Mouse (Mus musculus) megakaryocyte, adult 5-6 weeks (primary cell): ENCODE results near the gene Fam184a. TPM values are rescaled to one million over a fixed set of nuclear protein-coding genes. Genes with fewer than 3 reads are reported as not detected.
"Not testable (repeated sequence)": the region's sequence is repeated elsewhere in the genome, so short reads cannot be mapped to it uniquely, and the experiment has no call there.

Experiments
- ATAC-seq: 2 replicates; pipeline ENCODE4 v1.8.0; 2016; ENCODE audit warnings: mild to moderate bottlenecking, inconsistent platforms; ENCODE audit not compliant: poor library complexity, severe bottlenecking
- total RNA-seq, 2 experiments: library from RNA; stranded (forward) in 1 of 2; stranded (reverse) in 1 of 2; fragments of 153-499, 151-499 nt in 1 of 2; fragments of 221-1000, 200-1000 nt in 1 of 2; gene quantifications; 2 replicates each; pipeline versions ENCODE4 v1.2.3 to v1.2.4; 2015 to 2017

Gene Fam184a
- total RNA-seq, 2 experiments from 2014 or later = 0.40 TPM; not detected in 1

DNA sequence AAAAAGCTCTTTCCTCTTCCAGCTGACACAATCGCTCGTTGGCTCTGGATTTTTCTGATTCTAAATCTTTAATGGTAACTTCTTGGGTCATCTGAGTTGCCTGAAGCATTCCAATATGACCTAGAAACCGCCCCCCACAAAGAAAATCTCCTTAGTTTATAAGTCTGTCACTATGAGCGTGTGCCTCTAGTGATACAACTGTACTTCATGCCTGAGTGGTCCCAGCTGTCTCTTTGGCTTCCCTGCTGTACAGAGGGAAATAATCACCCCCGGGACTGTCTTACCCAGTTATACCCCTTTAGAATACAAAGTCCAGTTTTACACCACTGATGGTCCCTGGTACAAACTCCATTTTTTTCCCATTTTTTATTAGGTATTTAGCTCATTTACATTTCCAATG, 56.2 kb downstream of the Fam184a start:
- no peak for ATAC-seq

DNA sequence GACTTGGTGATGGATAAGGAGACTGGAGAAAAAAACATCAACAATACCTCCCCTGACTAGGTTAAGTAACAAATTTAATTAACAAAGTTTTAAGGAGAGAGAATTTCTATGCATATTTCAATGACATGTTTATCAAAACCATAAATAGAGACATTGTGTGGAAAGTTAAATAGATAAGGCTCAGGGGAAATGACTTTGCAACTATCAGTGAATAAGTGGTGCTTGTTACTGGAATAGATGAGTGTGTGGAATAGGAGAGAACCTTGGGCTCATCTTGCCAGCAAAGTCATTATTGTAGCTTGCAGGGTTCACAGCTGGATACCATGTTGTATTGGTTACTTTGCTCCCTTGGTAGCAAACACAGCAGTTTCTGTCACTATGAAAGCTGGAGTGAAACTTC, 59.7 kb downstream of the Fam184a start:
- ATAC-seq = no peak

DNA sequence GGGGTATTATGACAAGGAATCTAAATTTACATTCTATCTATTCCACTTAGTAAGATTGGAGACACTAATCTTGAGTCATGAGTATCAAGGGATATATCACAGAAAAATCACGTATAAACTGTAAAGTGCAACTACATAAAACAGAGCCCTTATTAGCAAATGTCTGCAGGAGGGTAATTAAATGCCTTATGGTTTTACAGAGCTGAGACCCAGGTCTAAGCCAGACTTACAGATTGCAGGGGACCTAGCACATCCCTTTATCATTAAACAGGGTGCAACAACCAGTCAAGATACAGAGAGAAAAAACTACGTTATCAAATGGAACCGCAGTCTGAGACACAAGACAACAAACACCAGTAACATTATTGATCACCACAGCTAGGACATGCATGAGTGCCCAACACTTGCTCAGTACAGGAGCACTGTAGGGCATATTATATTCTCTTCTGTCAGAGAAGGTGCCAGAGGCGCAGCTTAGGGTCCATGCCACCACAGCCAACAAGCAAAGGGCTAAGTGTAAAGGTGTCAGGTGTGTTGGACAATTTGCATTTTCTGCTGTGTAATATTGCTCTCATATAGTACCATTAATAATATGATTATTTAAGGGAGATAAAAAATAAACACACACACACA, 61.9 kb downstream of the Fam184a start:
- ATAC-seq = no peak

DNA sequence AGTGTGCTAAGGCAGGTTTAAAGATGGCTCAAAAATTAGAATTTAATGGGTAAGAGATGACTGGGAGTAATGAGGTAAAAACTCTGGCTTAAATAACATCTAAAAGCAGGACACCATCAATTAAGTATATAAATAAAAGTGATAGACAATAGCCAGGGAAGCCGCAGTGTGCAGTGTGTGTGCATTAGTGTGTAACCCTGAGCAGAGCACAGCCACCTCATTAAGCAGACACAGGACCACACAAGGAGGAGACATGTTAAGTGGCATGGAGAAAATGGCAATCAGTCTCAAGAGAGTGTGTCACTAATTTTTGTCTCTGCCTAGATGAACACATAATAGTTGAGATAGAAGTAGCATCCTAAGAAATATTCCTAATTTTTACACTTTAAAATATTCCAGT, 62.4 kb downstream of the Fam184a start:
- no peak for ATAC-seq

DNA sequence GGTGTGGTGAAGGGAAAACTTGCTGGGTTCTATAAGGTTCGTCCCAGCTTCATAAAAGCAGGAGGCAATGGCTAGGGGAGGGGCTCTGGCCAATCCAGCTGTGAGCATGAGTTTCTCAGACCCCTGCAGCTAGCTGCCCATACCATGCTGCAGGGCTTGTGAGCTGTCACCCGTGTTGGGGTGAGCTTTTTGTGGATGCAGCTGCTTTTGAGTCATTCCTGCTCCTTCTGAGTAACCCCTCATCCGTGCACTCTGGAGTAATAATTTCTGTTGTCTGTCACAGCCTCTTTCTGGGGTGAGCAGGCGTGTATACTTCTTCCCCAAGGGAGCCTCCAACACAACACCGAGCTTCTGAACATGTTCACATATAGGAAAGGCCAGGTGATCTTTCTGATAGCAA, 63.0 kb downstream of the Fam184a start:
- ATAC-seq = no peak

DNA sequence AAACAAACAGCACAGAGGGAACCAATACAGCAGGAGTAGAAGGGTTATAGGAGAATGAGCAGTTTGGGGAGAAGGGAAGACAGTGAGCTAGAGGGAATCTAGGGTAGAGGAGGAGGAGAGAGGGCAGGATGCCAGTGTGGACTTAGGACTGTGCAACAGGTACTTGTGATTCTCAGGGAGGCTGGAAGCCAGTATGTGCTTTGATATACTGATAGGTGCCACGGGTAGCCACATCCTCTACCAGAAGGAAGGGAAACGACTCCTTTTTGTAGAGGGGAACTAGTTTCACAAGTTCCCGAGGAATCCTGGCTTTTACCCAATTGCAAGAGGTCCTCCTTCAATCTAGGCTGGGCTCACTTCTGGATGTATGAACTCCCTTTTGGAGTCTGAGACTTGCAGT, 65.1 kb downstream of the Fam184a start:
- ATAC-seq = no peak

DNA sequence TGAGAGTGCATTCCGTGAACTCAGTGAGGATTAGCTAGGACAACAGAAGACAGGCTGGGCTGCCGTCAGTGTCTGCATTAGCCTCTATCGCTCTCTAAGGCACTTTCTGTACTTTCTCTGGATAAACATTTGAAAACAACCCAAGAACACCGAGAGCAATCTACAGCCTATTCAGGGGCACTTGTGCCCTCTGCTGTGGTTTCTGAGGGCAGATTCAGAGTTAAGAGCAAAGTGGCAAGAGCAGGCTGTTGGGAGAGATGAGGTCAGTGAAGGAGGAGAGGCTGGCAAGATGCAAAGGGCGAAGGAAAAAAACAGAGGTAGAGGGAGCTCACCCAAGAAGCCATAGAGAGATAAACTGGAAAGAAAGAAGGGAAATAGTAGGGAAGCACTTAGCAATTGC, 67.7 kb downstream of the Fam184a start:
- no peak for ATAC-seq

DNA sequence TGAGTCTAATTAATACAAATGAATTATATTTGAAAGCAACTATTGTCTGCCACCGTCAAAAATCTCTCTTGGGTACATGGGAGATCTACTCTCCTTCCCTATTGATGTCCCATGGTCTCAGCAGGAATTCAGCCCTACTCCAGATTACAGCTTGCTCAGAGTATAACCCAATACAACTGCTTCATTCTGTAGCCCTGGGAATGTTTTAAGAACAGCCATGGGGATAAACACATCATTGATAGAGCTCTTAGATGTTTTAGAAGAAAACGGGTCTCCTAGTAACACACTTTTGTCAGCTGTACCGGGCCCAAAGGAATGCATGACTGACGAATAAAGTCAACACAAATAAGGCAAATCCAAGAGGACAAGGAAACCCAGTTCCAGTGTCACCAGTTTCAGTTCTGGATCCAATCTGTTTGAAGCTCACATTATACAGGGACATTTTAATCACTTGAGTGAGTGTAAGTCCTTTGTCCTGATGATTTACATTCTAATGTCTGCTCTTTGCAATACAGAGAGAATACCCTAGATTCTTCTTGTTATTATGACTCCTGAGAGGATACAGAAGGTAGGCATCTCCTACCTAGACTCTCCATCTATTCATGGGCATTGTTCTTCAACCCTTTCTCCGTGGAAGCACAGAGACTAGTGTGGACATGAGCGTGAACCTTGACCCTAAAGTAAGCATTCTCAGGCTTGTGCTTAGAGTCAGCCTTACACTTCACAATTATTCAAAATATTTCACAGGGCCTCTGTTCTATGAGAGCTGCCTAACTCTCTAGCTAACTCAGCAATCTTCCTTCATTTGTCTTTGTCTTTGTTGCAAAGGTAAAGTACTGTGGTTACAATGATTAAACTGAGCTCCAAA, 71.0 kb downstream of the Fam184a start:
- ATAC-seq = no peak

DNA sequence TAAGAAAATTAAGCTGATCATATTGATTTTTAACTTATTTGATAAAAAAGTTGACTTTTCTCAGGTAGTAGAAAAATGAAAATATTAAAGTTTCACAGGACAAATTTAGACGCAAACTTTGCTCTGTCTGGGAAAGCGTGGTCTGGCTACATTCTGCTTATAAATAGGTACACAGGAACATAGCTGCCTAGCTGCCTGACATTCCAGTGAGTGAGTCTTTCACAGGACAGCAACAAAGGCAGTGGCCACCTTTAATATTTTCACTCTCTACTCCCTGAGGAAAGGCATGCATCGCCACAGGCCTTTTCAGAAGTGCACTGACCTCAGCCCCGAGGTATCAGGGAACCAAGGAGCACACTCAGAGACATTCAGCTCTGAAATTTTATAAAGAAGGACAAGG, 89.1 kb downstream of the Fam184a start:
- ATAC-seq = no peak

DNA sequence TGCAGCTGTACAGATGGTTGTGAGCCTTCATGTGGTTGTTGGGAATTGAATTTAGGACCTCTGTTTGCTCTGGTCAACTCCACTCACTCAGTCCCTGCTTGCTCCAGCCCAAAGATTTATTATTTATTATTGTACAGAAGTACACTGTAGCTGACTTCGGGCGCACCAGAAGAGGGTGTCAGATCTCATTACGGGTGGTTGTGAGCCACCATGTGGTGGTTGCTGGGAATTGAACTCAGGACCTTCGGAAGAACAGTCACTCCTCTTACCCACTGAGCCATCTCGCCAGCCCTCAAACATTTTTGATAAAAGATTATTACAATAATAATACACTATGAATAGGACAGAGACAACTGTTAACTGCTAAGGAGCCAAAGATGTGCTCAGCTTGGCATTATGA, 96.7 kb downstream of the Fam184a start:
- not testable (repeated sequence) for ATAC-seq

DNA sequence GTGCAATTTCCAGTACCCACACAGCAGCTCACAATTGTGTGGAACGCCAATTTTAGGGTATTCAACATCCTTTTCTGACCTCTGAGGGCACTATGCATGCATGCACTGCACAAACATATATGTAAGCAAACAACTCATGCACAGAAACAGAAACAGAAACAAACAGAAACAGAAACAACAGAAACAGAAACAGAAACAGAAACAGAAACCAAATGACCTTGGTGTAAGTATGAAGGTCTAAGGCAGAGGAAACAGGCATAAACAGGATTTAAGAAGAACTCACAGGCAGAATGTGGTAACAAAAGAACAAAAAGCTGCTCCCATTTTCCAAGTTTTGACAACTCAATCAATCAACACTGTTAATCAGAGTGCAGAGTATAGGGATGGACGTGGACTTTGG, 100.2 kb downstream of the Fam184a start:
- no peak for ATAC-seq

DNA sequence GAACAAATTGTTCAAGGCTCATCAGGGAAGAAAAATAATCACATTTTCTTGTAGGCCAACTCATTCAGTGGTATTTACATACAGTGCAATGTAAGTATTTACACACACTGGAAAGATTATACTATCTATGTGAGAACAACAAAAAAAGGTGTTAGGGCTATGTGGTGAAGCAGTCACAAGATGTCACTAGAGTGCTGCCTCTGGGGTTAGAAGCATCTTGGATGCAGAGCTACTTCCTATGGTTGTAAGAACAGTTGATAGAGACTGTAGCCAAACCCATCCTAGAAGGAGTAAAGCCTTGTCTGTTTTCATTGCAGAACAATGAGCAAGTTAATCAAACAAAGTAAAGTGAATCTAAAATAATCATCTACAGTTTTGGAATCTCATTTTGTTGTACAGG, 109.4 kb downstream of the Fam184a start:
- ATAC-seq = peak; percentile 63; the same call in 1 of the 2 replicates

DNA sequence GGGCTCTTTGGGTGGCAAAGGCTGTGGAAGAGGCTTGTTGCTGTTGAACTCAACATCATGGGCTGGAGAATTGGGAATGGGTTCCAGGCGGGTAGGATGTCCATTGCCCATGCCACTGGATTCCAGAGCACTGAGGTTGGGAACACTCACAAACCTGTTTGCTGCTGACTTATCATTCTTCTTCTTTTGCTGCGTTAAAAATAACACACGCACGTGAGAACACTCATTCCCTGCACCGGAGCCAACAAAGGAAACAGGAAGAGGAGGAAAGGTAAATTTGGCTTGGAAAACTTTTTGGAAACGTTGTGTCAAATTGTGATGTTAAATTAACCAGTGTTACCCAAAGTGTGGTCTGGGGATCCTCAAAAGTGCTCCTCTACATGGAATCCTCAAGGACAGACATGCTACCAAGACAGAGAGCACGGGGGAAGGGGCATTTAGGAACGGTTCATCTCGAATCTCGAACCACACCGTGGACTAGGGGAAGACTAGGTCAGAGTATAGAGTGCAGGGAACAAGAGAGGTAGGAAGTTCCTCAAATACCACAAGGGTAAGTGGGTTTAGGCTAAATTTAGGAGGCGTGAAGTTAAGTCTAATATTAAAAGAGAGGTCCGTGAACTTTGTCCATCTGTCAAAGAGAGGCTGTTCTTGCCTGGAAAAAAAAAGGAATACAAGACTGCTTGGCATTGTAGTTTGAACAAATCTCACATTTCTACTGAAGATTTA, 115.5 kb downstream of the Fam184a start:
- no peak for ATAC-seq

DNA sequence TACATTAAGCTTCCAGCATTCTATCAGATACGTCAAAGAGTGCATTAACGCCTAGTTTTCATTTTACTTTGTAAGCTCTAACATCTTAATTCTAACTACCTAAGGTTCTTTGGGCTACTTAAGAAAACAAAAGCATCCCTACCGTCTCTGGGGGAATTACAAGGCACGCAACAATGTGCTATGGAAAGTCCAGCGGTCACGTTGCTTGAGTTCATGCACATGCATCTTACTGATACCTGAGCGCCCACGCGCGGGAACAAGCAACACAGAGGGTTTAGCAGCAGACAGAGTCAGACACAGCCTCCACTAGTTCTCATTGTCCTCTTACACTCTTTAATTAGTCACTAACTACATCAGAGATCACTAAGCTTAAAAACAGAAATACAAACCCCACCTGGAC, 116.8 kb downstream of the Fam184a start:
- no peak for ATAC-seq

DNA sequence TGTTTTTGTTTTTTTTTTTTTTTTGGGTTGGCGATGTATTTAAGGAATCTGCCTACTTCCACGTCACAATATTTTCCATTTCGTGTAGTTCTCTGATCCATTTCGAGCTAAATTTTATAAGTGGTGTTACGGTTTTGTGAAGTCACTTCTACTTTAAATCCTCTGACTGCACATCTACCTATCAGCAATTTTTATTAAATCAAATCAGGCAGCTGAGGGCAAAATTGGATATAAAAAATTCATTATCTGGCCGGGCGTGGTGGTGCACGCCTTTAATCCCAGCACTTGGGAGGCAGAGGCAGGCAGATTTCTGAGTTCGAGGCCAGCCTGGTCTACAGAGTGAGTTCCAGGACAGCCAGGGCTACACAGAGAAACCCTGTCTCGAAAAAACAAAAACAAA, 120.6 kb downstream of the Fam184a start, which contains the start of gene Mcm9:
Mcm9 (minus strand) TSS at position 101 of the 400 bp plus-strand sequence.
- ATAC-seq = not testable (repeated sequence)

DNA sequence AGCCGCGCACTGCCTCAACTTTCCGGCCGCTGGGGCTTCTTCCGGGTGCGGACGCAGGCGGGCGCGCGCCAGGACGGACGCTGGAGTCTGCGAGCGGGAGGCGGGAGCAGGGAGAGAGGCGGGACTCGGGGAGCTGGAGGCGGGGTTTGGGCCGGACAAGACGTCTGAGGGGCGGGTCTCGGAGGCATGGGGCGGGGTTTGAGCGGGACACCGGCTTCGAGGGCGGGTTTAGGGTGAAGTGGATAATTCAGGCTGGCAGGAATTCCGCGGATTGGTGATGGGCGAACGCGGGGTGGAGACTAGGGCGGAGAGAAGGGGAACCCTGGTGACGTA, 121.0 kb downstream of the Fam184a start:
- ATAC-seq = peak; percentile 95

DNA sequence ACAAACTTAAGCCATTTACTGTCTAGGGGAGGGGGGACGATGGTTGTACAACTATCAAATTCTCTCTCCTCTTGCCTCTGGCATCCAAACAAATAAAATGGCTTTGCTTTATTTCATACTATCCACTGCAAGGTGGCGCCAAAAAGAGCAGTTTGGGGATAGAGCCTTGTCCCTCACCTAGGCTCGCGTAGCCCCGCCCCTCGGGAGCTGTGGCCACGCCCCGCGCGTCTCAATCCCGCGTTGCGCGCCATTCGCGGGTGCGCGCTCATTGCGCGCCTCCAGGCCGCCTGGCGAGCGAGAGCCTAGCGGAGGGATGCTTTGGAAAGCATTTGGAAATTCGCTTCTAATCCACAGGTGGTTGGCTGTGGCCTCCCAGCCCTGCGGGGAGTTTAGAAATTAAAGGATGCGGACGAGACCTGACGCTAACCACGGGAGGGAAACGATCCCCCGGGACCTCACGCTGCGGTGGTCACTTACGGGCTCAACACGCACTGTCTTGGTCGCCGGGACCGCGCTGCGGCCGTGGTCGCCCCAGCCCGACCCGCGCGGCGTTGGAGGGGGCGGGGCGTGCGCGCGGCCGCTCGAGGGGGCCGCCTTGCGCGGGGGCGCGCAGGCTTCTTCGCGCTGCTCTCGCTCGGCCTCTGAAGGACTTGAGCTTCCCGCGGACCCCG, 121.5 kb downstream of the Fam184a start:
- peak; percentile 78 for ATAC-seq

DNA sequence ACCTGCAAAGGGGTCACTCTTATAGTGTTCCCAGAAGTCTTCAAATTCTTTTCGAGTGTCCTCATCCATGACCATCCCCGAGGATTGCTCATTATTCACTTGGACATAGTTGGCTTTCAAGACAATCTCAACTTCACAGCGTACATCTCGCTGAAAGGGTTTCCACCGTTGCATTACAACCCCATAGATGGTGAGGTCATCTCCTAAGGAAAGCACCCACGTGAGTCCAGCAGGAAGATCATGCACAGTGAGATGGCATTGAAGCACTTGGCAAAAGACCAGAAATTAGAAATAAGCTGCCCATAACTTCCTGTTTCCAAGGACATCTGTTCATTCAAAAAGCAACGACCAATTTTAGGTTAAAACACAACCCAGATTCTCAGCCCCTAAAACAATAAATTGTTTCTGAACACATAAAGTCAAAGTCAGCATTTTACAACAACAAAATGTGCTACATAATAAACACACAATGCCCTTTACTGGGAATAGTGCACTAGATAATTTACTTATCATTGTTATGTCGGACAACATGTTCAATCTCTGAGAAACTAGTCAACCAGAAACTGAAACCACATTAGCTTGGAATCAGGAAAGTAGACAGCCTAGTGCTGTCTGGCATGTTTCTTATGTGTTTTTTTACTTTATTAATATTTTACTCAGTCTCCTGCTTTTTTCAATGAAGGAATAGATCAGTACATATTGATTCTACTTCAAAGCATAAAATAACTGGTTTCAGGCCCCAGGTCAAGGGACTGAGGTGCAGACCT, 134.9 kb downstream of the Fam184a start:
- ATAC-seq = peak; percentile 80

DNA sequence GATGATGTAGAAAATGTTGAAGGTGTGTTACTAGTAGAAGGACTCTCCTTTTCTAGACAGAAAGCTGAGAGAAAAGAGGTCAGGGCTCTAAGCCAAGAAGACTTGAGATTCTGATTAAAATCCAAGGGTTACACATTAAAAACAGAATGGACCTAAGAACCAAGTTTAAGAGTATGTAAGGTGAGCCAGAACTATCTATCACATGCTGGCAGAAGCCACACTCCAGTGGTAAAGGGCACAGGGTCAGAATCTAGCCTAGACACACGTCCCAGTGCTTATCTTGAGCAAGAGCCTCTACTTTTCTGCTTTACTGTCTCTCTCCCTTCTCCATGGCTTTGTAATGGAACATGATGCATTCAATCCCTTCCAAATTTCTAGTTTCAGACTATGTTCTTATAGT, 137.0 kb downstream of the Fam184a start:
- no peak for ATAC-seq

DNA sequence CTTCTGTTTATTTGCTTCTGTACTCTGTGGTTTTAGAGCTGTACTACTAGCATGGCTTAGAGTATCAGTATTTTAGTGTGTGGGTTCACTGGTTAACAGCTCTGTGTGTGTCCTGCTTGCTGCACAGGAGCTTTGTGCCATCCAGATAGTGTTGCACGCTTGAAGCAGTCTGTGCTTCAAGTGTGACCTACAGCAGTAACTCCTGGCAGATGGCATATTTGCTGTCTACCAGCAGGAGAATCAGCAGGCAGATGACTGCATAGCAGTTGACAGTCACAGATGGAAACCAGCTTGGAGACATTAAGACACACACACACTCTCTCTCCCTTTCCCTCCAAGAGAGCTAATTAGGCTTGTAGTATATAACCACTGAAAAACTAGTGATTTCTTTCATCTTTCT, 138.8 kb downstream of the Fam184a start:
- ATAC-seq = no peak
